Mouse (Mus musculus): Measurements from ENCODE around the gene Amotl2.

DNA sequence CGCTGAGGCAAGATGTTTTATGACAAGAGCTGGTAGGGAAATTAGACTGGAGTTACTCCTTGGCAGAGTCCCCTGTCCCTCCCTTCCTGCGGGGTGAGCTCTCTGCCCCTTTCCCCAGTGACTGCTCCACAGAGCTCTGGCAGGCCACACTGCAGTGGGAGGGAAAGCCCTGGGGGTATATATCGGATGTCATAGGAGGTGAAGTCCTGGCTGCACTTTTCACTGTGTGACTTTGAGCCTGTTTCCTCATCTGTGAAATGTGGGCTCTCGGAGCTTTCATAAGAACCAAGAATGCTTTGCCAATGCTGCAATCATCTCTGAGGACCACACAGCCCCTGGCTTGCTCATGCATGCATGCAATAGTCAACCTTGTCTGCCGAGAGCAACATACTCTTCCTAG is 30.3 kb downstream of the Amotl2 start:
- TF ChIP-seq CTCF (IDR thresholded peaks at IDR 0.05; ENCODE audit: control insufficient read depth, insufficient read depth, low read length) (no peak), POLR2A (IDR thresholded peaks at IDR 0.05; ENCODE audit: borderline replicate concordance, control insufficient read depth, low read depth, low read length) (no peak)

Measured in bone marrow, adult 2 months (tissue).